Comparison of ENCODE assay signal across 18 mouse cellular contexts in genomic region chr6:91359672-91360370, GRCm38 (mm10). TPM values are rescaled to one million over a fixed set of nuclear protein-coding genes. Genes with fewer than 3 reads are reported as not detected.
DNase-seq lines count a peak whose midpoint lies in the region; ATAC-seq and TF ChIP-seq lines count a peak whose summit lies in the region.
"Had no signal": no experiment of that assay in that cellular context is flagged by ENCODE, and none has a peak within 500 bp of the region (broad histone marks: within the 10 kb centered on the region; RNA-seq: fewer than 3 reads in every experiment).

No protein-coding gene starts in this region.

- H3K27me3 ChIP-seq in hindbrain, postnatal 0 days (ENCODE audit: insufficient read depth, low read length) = no peaks in the 10 kb centered on the region
- no peaks in the 10 kb centered on the region for H3K27me3 ChIP-seq in hindbrain, embryonic 14.5 days (ENCODE audit: control insufficient read depth, insufficient read depth, low read length)
- H3K27me3 ChIP-seq: hindbrain, embryonic 15.5 days; neural tube, embryonic 15.5 days had no signal

- H3K4me3 ChIP-seq in hindbrain, postnatal 0 days (ENCODE audit: low read length) = no peak overlapping the region
- H3K4me3 ChIP-seq in hindbrain, embryonic 14.5 days (replicated peaks; ENCODE audit: low read length) = no peak overlapping the region
- H3K4me3 ChIP-seq: hindbrain, embryonic 15.5 days; neural tube, embryonic 15.5 days had no signal

- H3K27ac ChIP-seq in hindbrain, postnatal 0 days = no peak overlapping the region
- H3K27ac ChIP-seq in hindbrain, embryonic 14.5 days = no peak overlapping the region
- H3K27ac ChIP-seq: kidney, postnatal 0 days; macrophage had no signal

- no peak for ATAC-seq in hindbrain, postnatal 0 days
- no peak for ATAC-seq in hindbrain, embryonic 14.5 days (ENCODE audit: low FRiP score)
- ATAC-seq in cerebellum, adult (ENCODE audit: insufficient number of reproducible peaks, low FRiP score, low TSS enrichment) = peak; percentile 83
- no peak for ATAC-seq in granulocyte monocyte progenitor cell, adult 5-6 weeks (replicated peaks; ENCODE audit: poor library complexity, severe bottlenecking)

- DNase-seq in hindbrain, postnatal 0 days (ENCODE audit: low spot score) = peak; percentile 65
- DNase-seq in hindbrain, embryonic 14.5 days (ENCODE audit: low spot score) = no peak
- peak; percentile 84 to 93 for DNase-seq in cerebellum, postnatal 14 days
- peak; percentile 57 for DNase-seq in layer of hippocampus, adult 9-10 months (ENCODE audit: low spot score)
- DNase-seq in retina, embryonic 14.5 days (ENCODE audit: low spot score) = no peak
- no peak for DNase-seq in MN1 (ENCODE audit: low spot score)
- DNase-seq: gastrocnemius, postnatal 25 days; thymus, postnatal 25 days had no signal

- no peak overlapping the region for H3K4me2 ChIP-seq in hindbrain, postnatal 0 days (ENCODE audit: low read depth, low read length)
- no peak overlapping the region for H3K4me2 ChIP-seq in hindbrain, embryonic 14.5 days (replicated peaks)
- H3K4me2 ChIP-seq: hindbrain, embryonic 15.5 days; neural tube, embryonic 15.5 days had no signal

- no peak overlapping the region for H3K9ac ChIP-seq in hindbrain, postnatal 0 days (replicated peaks; ENCODE audit: low read length)
- no peak overlapping the region for H3K9ac ChIP-seq in hindbrain, embryonic 14.5 days
- H3K9ac ChIP-seq: hindbrain, embryonic 15.5 days; neural tube, embryonic 15.5 days had no signal

- 74% methylated on average over 7 of the region's 7 CpGs for WGBS in hindbrain, postnatal 0 days
- 84% methylated on average over 7 of the region's 7 CpGs for WGBS in hindbrain, embryonic 14.5 days

- H3K9me3 ChIP-seq in hindbrain, postnatal 0 days (ENCODE audit: low read length) = no peaks in the 10 kb centered on the region
- H3K9me3 ChIP-seq in hindbrain, embryonic 14.5 days (ENCODE audit: control insufficient read depth, low read length) = no peaks in the 10 kb centered on the region
- H3K9me3 ChIP-seq: G1E; hindbrain, embryonic 15.5 days; neural tube, embryonic 15.5 days had no signal

- TF ChIP-seq CTCF in hindbrain, postnatal 0 days (IDR thresholded peaks at IDR 0.05; ENCODE audit: low read depth) = no peak

- peaks cover 11% of the 10 kb centered on the region for H3K4me1 ChIP-seq in hindbrain, postnatal 0 days (ENCODE audit: insufficient read depth, low read length)
- 0 out of 2 replicates have a peak, but pooled peaks cover 3% of the 10 kb centered on the region for H3K4me1 ChIP-seq in hindbrain, embryonic 14.5 days (replicated peaks; ENCODE audit: control insufficient read depth, insufficient read depth, low read length)

- no peaks in the 10 kb centered on the region for H3K36me3 ChIP-seq in hindbrain, postnatal 0 days (ENCODE audit: insufficient read depth, low read length)
- H3K36me3 ChIP-seq in hindbrain, embryonic 14.5 days (replicated peaks; ENCODE audit: control insufficient read depth, insufficient read depth) = no peaks in the 10 kb centered on the region
- H3K36me3 ChIP-seq: G1E; hindbrain, embryonic 15.5 days; neural tube, embryonic 15.5 days had no signal

RNA-seq across cellular contexts. Expression of gene Wnt7a, which starts 51.3 kb away (rescaled TPM):
- total RNA-seq in hindbrain, postnatal 0 days (2014; rRNA removed) = 10.6 and 11.4 TPM in 2 replicates
- 5.8 and 6.2 TPM in 2 replicates for polyA plus RNA-seq in hindbrain, postnatal 0 days (2015; fragmentation: Nextera tagmentation; extraction: Ambion mirVana)
- 7.5 and 8.8 TPM in 2 replicates for polyA plus RNA-seq in hindbrain, embryonic 14.5 days (2014; fragmentation: Nextera tagmentation; extraction: Ambion mirVana)
- not detected in 2 replicates for total RNA-seq in granulocyte monocyte progenitor cell, adult 5-6 weeks (2014; fragmentation: Nextera tagmentation)
- not detected in 2 replicates for total RNA-seq in granulocyte monocyte progenitor cell, adult 5-6 weeks (2017)
- total RNA-seq: gastrocnemius, postnatal 25 days had no signal
- polyA plus RNA-seq: C2C12; G1E; heart, embryonic 14.5 days; liver, embryonic 16.5 days; macrophage had no signal

Comparison
In these comparisons a context has a peak if more than half of its experiments do, and no peak if none do; other contexts are left out.
1. DNase-seq: peak in hindbrain, postnatal 0 days (single experiment), cerebellum, postnatal 14 days (2 of 2) and layer of hippocampus, adult 9-10 months (single experiment); none in hindbrain, embryonic 14.5 days (single experiment), retina, embryonic 14.5 days (single experiment) and MN1 (single experiment).
2. RNA of gene Wnt7a, which starts 51.3 kb away (total RNA-seq): 10.6 to 11.4 TPM in hindbrain, postnatal 0 days; not detected in granulocyte monocyte progenitor cell, adult 5-6 weeks; every median in the first group is over 10 times any median in the second.